Mouse (Mus musculus) heart, embryonic 14.5 days (tissue): ENCODE results near the gene Abhd17b. TPM values are rescaled to one million over a fixed set of nuclear protein-coding genes. Genes with fewer than 3 reads are reported as not detected.
"Not testable (repeated sequence)": the region's sequence is repeated elsewhere in the genome, so short reads cannot be mapped to it uniquely, and the experiment has no call there.

Experiments
- ATAC-seq: fragments of 200-750 bp; cut with Nextera tagmentation; 2 replicates; pipeline ENCODE4 v1.8.0; 2017; ENCODE audit warnings: low read depth, moderate TSS enrichment; ENCODE audit not compliant: insufficient number of reproducible peaks, insufficient read depth, low FRiP score
- H3K27ac ChIP-seq, 2 experiments: fragments of 200-500 bp in 1 of 2; fragments of 300-500 bp in 1 of 2; sonication (generic) in 1 of 2; replicated peaks in 1 of 2; 2 replicates each; pipeline ENCODE4 v1.5.1; 2012 to 2014; ENCODE audit warnings: low read depth in 2 of 2, low read length in 2 of 2, control low read depth in 1 of 2, mild to moderate bottlenecking in 1 of 2, mixed read lengths in 1 of 2; ENCODE audit not compliant: control insufficient read depth in 1 of 2, insufficient read depth in 1 of 2
- H3K27me3 ChIP-seq: fragments of 300-500 bp; sonication (generic); 2 replicates; pipeline ENCODE4 v1.6.1; 2014; ENCODE audit warnings: mild to moderate bottlenecking, low read length, control low read depth; ENCODE audit not compliant: control insufficient read depth, insufficient read depth
- H3K36me3 ChIP-seq: fragments of 300-500 bp; sonication (generic); 2 replicates; pipeline ENCODE4 v1.6.1; 2014; ENCODE audit warnings: mild to moderate bottlenecking, control low read depth, low read length, mixed read lengths; ENCODE audit not compliant: control insufficient read depth, insufficient read depth
- H3K4me1 ChIP-seq, 2 experiments: fragments of 200-500 bp in 1 of 2; fragments of 300-500 bp in 1 of 2; sonication (generic) in 1 of 2; 2 replicates each; pipeline ENCODE4 v1.6.1; 2012 to 2014; ENCODE audit warnings: low read length in 2 of 2, control low read depth in 1 of 2, mixed read lengths in 1 of 2; ENCODE audit not compliant: control insufficient read depth in 2 of 2, insufficient read depth in 2 of 2
- H3K4me2 ChIP-seq: fragments of 300-500 bp; sonication (generic); 2 replicates; pipeline ENCODE4 v1.6.1; 2014; ENCODE audit warnings: mild to moderate bottlenecking, low read length
- H3K4me3 ChIP-seq, 2 experiments: fragments of 200-500 bp in 1 of 2; fragments of 300-500 bp in 1 of 2; sonication (generic) in 1 of 2; 2 replicates each; pipeline ENCODE4 v1.5.1; 2012 to 2014; ENCODE audit warnings: low read length in 2 of 2, mild to moderate bottlenecking in 2 of 2, control low read depth in 1 of 2, low read depth in 1 of 2, moderate library complexity in 1 of 2; ENCODE audit not compliant: control insufficient read depth in 1 of 2, insufficient read depth in 1 of 2
- H3K9ac ChIP-seq: fragments of 300-500 bp; sonication (generic); 2 replicates; pipeline ENCODE4 v1.6.1; 2014; ENCODE audit warnings: mild to moderate bottlenecking, low read length
- H3K9me3 ChIP-seq: fragments of 300-500 bp; sonication (generic); 2 replicates; pipeline ENCODE4 v1.6.1; 2016; ENCODE audit warnings: low read length, control low read depth; ENCODE audit not compliant: control insufficient read depth
- WGBS: fragments of 180-500 bp; shearing (Covaris S2); extraction: QIAGEN DNeasy Blood & Tissue Kit; methylation state at CpG from one replicate; pipeline ENCODE4 v1.1.7; 2014; 5-methylcytosine and 5-hydroxymethylcytosine counted together
- polyA plus RNA-seq: library from polyadenylated mRNA; unstranded; fragments of >200 nt; fragmentation: Nextera tagmentation; extraction: Ambion mirVana; gene quantifications from 2 replicates; pipeline ENCODE4 v1.2.1, GENCODE M21; 2014

The Abhd17b gene
- polyA plus RNA-seq, 1 experiment from 2014 or later: 27.0 TPM

DNA sequence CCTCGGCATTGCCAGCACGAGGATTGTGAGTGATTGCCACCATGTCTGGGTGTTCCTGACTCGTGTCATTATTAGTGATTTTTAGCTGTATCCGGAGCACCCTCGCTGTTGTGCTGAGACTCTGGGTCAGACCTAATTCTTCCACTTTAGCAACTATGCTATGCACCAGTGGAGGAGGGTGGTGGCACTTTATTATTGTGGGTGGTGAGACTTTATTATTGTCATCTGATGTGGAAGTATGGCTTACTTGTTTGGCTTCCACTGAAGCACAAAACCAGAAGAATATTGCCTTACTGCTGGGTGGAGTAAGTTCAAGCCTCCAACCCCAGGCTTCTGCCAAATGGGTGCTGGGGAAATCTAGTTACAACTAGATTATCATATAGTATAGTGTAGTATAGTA is 68.0 kb downstream of the Abhd17b start:
- no peak overlapping the region for H3K9ac ChIP-seq
- no peak for ATAC-seq
- H3K4me3 ChIP-seq: no peak overlapping the region
- H3K9me3 ChIP-seq: no peaks in the 10 kb centered on the region
- 78% methylated on average over 5 of the region's 5 CpGs for WGBS
- no peak overlapping the region for H3K27ac ChIP-seq
- H3K27me3 ChIP-seq: no peaks in the 10 kb centered on the region
- no peaks in the 10 kb centered on the region for H3K4me1 ChIP-seq
- no peak overlapping the region for H3K4me2 ChIP-seq
- H3K36me3 ChIP-seq: no peaks in the 10 kb centered on the region

DNA sequence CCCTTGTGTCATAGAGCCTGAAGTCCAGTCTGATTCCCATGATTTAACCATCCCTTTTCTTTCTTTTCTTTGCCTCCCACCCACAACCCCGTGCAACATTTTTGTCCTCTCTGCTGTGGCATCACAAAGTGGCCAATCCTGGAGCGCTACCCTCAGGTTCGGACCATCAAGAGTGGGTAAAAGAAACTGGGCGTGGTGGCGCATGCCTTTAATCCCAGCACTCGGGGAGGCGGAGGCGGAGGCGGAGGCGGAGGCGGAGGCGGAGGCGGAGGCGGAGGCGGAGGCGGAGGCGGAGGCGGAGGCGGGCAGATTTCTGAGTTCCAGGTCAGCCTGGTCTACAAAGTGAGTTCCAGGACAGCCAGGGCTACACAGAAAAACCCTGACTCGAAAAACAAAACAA is 70.3 kb downstream of the Abhd17b start:
- not testable (repeated sequence) for H3K27me3 ChIP-seq, H3K27ac ChIP-seq, H3K36me3 ChIP-seq, H3K9ac ChIP-seq, H3K4me2 ChIP-seq, H3K4me1 ChIP-seq, H3K9me3 ChIP-seq, ATAC-seq, H3K4me3 ChIP-seq
- 94% methylated on average over 20 of the region's 20 CpGs for whole genome bisulfite sequencing

DNA sequence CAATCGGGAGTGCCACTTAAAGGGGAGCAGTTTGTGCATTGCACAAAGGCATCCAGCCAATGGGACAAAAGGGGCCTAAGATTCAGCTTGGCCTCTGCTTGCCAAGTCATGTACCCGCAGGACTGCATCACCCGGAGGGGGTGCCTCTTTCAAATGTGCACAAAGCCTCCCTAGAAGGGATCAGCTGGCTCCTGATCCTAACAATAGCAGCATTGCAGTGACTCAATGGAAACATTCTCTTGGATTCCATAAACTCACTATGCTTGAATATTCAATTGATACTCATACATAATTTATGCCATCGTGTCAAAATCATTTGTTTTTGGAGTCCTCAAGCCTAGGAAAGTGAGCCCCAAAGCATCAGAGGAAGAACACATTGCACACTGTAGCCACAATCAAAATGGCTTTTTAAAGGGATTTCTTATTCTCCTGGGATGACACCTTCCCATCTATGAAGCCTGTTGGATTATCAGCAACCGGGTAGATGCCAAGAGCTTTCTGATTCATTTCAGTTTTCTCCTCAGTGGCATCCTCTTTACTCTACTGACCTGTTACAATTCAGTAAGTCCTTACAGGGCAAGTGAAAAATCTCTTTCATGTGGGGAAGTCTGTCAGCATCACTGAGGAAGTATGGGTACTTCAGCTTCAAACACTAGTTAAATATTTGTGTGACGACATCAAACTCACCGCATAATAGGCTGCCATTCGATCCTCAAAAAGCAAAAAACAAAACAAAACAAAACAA is 71.1 kb downstream of the Abhd17b start:
- Histone ChIP-seq H3K9me3 (no peaks in the 10 kb centered on the region), H3K4me2 (no peak overlapping the region), H3K9ac (no peak overlapping the region), H3K27me3 (no peaks in the 10 kb centered on the region), H3K4me3 (no peak overlapping the region), H3K27ac (no peak overlapping the region), H3K36me3 (no peaks in the 10 kb centered on the region), H3K4me1 (no peaks in the 10 kb centered on the region)
- no peak for ATAC-seq
- 80% methylated on average over 8 of the region's 8 CpGs for WGBS

DNA sequence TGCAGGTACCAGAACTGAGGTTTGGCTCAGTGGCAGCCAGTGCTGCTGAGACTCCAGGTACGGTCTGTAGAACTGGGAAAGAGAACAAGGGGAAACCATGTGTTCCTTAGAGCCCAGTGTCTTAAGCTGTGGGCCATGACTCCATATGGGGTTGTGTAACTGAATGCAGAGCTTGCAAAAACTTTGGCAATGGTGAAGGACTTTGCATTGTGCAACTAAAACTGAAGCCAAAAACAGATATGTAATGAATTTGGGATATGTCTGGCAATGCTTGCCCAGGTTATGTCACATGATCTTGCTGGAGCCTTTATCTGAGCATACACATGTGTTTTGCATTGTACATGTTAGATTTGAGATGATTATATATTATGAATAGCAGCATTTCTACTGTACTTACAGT is 72.2 kb downstream of the Abhd17b start:
- ATAC-seq: no peak

DNA sequence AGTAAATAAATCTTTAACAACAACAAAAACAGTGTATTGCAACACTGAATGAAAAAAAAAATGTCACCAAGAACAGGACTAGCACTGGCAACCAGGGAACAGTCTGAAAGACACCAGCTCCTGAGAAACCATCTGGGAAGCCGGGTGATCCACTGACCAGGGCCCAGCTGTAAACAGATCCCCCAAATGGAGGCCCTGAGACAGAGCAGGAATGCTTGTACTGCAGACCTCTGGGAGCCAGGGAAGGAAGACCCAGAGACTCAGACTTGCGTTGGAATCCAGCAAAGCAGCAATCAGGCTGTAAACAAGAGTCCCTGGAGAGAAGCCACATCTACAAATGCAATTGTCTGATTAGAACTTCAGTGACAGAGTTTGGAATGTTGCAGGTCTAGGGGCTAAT is 74.1 kb downstream of the Abhd17b start:
- no peak for ATAC-seq
- no peaks in the 10 kb centered on the region for H3K36me3 ChIP-seq
- H3K4me2 ChIP-seq: no peak overlapping the region
- no peak overlapping the region for H3K9ac ChIP-seq
- WGBS: 30% methylated on average over 2 of the region's 2 CpGs
- H3K27ac ChIP-seq: no peak overlapping the region
- no peaks in the 10 kb centered on the region for H3K4me1 ChIP-seq
- H3K4me3 ChIP-seq: no peak overlapping the region
- no peaks in the 10 kb centered on the region for H3K9me3 ChIP-seq
- H3K27me3 ChIP-seq: no peaks in the 10 kb centered on the region

More for the DNA sequence above, 72.2 kb downstream of the Abhd17b start:
- Histone ChIP-seq H3K27ac (no peak overlapping the region), H3K9ac (no peak overlapping the region), H3K4me3 (no peak overlapping the region), H3K4me1 (no peaks in the 10 kb centered on the region), H3K4me2 (no peak overlapping the region), H3K27me3 (no peaks in the 10 kb centered on the region), H3K9me3 (no peaks in the 10 kb centered on the region), H3K36me3 (no peaks in the 10 kb centered on the region)
- 96% methylated on average over 1 of the region's 1 CpGs for WGBS

DNA sequence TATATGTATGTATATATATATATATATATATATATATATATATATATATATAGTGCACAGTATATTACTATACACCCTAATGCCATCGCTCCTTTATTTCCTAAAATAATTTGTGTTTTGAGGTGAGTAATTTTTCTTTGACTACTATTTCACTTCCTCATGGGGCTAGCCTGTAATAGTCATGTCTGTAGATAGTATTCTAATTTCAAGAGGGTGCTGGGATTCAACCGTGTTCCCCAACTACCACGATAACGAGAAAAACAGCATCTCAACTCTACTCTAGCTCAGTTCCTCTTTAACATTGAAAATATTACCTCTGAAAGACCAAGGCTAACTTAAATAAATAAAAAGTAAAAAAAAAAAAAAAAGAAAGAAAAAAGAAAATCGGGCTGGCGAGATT is 75.4 kb downstream of the Abhd17b start:
- no peak overlapping the region for H3K27ac ChIP-seq
- no peak for ATAC-seq
- 89% methylated on average over 6 of the region's 6 CpGs for WGBS

DNA sequence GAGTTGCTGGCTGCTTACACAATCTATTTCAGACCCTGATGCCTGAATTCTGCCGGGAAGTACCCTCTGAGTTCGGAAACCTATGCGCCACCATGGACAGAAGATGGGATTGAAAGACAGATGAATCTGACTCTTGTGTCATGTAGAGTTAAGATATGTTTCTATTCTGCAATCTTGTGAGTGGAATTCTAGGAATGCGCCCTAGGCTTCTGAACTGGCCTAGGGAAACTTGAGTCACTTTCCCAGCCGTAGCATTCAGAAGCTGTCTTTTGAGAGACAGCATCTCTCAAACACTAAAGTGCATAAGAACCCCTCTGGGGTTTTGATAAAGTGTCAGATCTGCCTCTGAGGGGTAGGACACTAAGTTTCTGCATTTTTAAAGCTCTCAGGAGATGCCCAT is 78.9 kb downstream of the Abhd17b start:
- WGBS: 53% methylated on average over 5 of the region's 5 CpGs
- no peak overlapping the region for H3K27ac ChIP-seq
- no peaks in the 10 kb centered on the region for H3K36me3 ChIP-seq

More for the DNA sequence above, 75.4 kb downstream of the Abhd17b start:
- Histone ChIP-seq H3K9me3 (no peaks in the 10 kb centered on the region), H3K4me2 (no peak overlapping the region), H3K36me3 (no peaks in the 10 kb centered on the region), H3K4me3 (no peak overlapping the region), H3K27me3 (no peaks in the 10 kb centered on the region), H3K9ac (no peak overlapping the region), H3K4me1 (no peaks in the 10 kb centered on the region)

DNA sequence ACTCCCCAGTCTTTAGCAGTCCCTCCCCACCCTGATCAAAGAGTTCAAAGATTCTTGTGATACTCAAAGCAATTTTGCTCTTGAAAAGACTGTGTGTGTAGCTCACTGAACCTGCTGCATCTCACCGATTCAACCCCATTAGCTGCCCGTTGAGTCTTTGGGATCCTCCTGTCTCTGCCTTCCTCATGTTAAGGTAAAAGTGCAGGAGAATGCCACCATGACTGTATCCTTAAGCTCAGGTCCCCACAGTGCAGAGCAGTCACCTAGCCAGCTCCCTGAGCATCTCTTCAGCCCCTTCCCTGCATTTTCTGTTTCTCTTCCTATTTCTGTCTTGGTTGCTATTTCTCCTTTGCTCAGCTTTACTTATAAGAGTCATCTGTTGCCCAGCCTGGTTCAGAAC is 80.2 kb downstream of the Abhd17b start:
- no peak for ATAC-seq
- H3K4me1 ChIP-seq: peaks cover 0 to 2% of the 10 kb centered on the region in 2 experiments; a peak in 2 of 4 replicates

More for the DNA sequence above, 78.9 kb downstream of the Abhd17b start:
- H3K4me2 ChIP-seq: no peak overlapping the region
- no peak overlapping the region for H3K4me3 ChIP-seq
- ATAC-seq: no peak
- H3K27me3 ChIP-seq: no peaks in the 10 kb centered on the region
- H3K4me1 ChIP-seq: no peaks in the 10 kb centered on the region
- no peaks in the 10 kb centered on the region for H3K9me3 ChIP-seq
- H3K9ac ChIP-seq: no peak overlapping the region

More for the DNA sequence above, 80.2 kb downstream of the Abhd17b start:
- WGBS: 82% methylated on average over 2 of the region's 2 CpGs
- Histone ChIP-seq H3K4me3 (no peak overlapping the region), H3K9ac (no peak overlapping the region), H3K27ac (no peak overlapping the region), H3K36me3 (no peaks in the 10 kb centered on the region), H3K27me3 (no peaks in the 10 kb centered on the region), H3K9me3 (no peaks in the 10 kb centered on the region), H3K4me2 (no peak overlapping the region)
